ENCODE assay signal across 14 mouse cellular contexts in the genomic region with DNA sequence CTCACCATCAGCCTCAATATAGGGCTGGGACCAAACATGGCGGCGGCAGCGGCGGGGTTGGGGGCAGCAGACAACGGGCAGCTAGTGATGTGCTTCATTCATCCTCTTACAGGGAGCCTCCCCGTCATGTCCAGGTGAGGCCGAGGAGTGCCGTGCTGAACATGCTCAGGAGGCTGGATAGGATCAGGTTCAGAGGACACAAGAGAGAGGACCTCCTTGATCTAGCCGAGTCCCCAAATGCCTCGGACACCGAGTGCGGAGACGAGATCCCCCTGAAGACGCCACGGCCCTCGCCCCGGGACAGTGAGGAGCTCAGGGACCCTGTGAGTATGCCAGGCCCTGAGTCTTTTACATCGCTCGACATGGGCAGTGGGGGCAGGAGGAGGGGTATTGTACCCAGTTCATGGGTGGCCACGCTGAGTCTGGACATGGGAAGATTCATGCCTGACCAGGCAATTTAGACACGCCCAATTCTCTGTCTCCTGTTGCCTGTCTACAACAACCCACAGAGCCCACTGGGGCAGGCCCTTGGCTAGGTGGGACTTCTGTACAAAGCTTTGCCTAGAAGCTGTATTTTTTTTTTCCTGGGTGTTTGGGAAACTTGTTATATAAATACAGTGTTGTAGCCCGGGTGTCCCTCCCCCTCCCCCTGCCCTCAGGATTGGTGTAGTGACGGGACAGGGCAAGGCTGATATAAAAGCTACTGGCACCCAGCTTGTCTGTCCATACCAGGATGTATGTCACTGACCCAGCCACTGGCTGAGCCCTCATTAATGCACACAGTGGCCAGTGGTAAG. TPM values are rescaled to one million over a fixed set of nuclear protein-coding genes. Genes with fewer than 3 reads are reported as not detected.
DNase-seq lines count a peak whose midpoint lies in the region; ATAC-seq and TF ChIP-seq lines count a peak whose summit lies in the region.
"Had no signal": no experiment of that assay in that cellular context is flagged by ENCODE, and none has a peak within 500 bp of the region (broad histone marks: within the 10 kb centered on the region; RNA-seq: fewer than 3 reads in every experiment).

No protein-coding gene starts in this region.

- H3K9ac ChIP-seq in kidney, embryonic 15.5 days = 0 out of 2 replicates have a peak overlapping the region, but pooled peaks have one; percentile 2
- no peak overlapping the region for H3K9ac ChIP-seq in liver, embryonic 15.5 days
- H3K9ac ChIP-seq: limb, embryonic 12.5 days; midbrain, embryonic 13.5 days had no signal

- peaks cover 73% of the 10 kb centered on the region for H3K4me1 ChIP-seq in kidney, embryonic 15.5 days
- H3K4me1 ChIP-seq in brown adipose tissue, adult 24 weeks (ENCODE audit: control insufficient read depth, insufficient read depth, insufficient read length, low read length) = peaks cover 45% of the 10 kb centered on the region
- peaks cover 67% of the 10 kb centered on the region for H3K4me1 ChIP-seq in liver, embryonic 15.5 days (replicated peaks)

- 83% methylated on average over 23 of the region's 23 CpGs for WGBS in kidney, embryonic 15.5 days
- 85% methylated on average over 23 of the region's 23 CpGs for WGBS in liver, embryonic 15.5 days (ENCODE audit: insufficient replicate concordance)

- intact Hi-C loops in gastrocnemius, adult 2 months (cut with DNase I) = no loop called here
- intact Hi-C loops in gastrocnemius, postnatal 36 days (cut with DNase I) = no loop called here

- H3K4me2 ChIP-seq in kidney, embryonic 15.5 days = no peak overlapping the region
- peak overlapping the region; percentile 27; the same call in 1 of the 2 replicates for H3K4me2 ChIP-seq in liver, embryonic 15.5 days
- H3K4me2 ChIP-seq: limb, embryonic 12.5 days; midbrain, embryonic 13.5 days had no signal

- ATAC-seq in kidney, embryonic 15.5 days (replicated peaks; ENCODE audit: low FRiP score) = no peak
- no peak for ATAC-seq in liver, embryonic 15.5 days (ENCODE audit: insufficient read depth)
- ATAC-seq in CD4-positive, CD25-positive, alpha-beta regulatory T cell, adult 4 months = no peak

- no peak overlapping the region for H3K4me3 ChIP-seq in gastrocnemius, adult 2 months
- no peak overlapping the region for H3K4me3 ChIP-seq in kidney, embryonic 15.5 days (replicated peaks)
- no peak overlapping the region for H3K4me3 ChIP-seq in brown adipose tissue, adult 24 weeks (ENCODE audit: insufficient read depth, low read depth, low read length)
- no peak overlapping the region for H3K4me3 ChIP-seq in liver, embryonic 15.5 days (replicated peaks)
- H3K4me3 ChIP-seq: embryonic facial prominence, embryonic 10.5 days; limb, embryonic 12.5 days; midbrain, embryonic 13.5 days had no signal

- no peaks in the 10 kb centered on the region for H3K27me3 ChIP-seq in kidney, embryonic 15.5 days
- no peaks in the 10 kb centered on the region for H3K27me3 ChIP-seq in liver, embryonic 15.5 days
- H3K27me3 ChIP-seq: limb, embryonic 12.5 days; midbrain, embryonic 13.5 days had no signal

- H3K9me3 ChIP-seq in kidney, embryonic 15.5 days (replicated peaks) = no peaks in the 10 kb centered on the region
- H3K9me3 ChIP-seq in liver, embryonic 15.5 days (replicated peaks) = no peaks in the 10 kb centered on the region
- H3K9me3 ChIP-seq: embryonic facial prominence, embryonic 10.5 days; limb, embryonic 12.5 days; midbrain, embryonic 13.5 days had no signal

- DNase-seq in gastrocnemius, adult 2 months = no peak
- DNase-seq in gastrocnemius, postnatal 36 days = no peak
- no peak for DNase-seq in kidney, adult 11 months
- no peak for DNase-seq in MN1 (ENCODE audit: low spot score)
- DNase-seq: cerebellum, postnatal 14 days; right cerebral cortex, postnatal 4 days had no signal

- no peak for TF ChIP-seq CTCF in gastrocnemius, adult 2 months (IDR thresholded peaks at IDR 0.05)

- H3K27ac ChIP-seq in gastrocnemius, adult 2 months = peak overlapping the region; percentile 85
- peak overlapping the region; percentile 91 for H3K27ac ChIP-seq in kidney, embryonic 15.5 days
- peak overlapping the region; percentile 65 for H3K27ac ChIP-seq in brown adipose tissue, adult 24 weeks (replicated peaks; ENCODE audit: low read depth, low read length)
- H3K27ac ChIP-seq in liver, embryonic 15.5 days (replicated peaks) = peak overlapping the region; percentile 71
- H3K27ac ChIP-seq: limb, embryonic 12.5 days; macrophage; midbrain, embryonic 13.5 days had no signal

- peaks cover 8% of the 10 kb centered on the region for H3K36me3 ChIP-seq in kidney, embryonic 15.5 days
- H3K36me3 ChIP-seq in liver, embryonic 15.5 days (replicated peaks) = peaks cover 27% of the 10 kb centered on the region

RNA-seq across cellular contexts. Expression of a gene that starts 33.9 kb away (rescaled TPM):
- total RNA-seq in gastrocnemius, adult 2 months (2021) = 10 to 100 TPM in 1 of 2 experiments, 1 to 10 TPM in 1; 5.8 to 11.4 TPM
- total RNA-seq in gastrocnemius, postnatal 36 days (2021) = 1 to 10 TPM; 5.1 to 5.9 TPM
- 14.1 and 17.4 TPM in 2 replicates for polyA plus RNA-seq in kidney, embryonic 15.5 days (2015; fragmentation: Nextera tagmentation; extraction: Ambion mirVana)
- 12.1 and 13.5 TPM in 2 replicates for polyA plus RNA-seq in brown adipose tissue, adult 24 weeks (2012; ENCODE audit: insufficient read depth, insufficient read length, missing spikeins)
- polyA plus RNA-seq in liver, embryonic 15.5 days (2015; fragmentation: Nextera tagmentation; extraction: Ambion mirVana) = 6.3 and 7.8 TPM in 2 replicates
- polyA plus RNA-seq in CD4-positive, CD25-positive, alpha-beta regulatory T cell, adult 4 months (2017; shearing (Covaris generic)) = 10 to 100 TPM; 25.3 to 25.7 TPM

RNA-seq across cellular contexts. Expression of a gene that starts 57.8 kb away (rescaled TPM):
- under 1 TPM; 0.13 to 0.28 TPM for total RNA-seq in gastrocnemius, adult 2 months (2021)
- total RNA-seq in gastrocnemius, postnatal 36 days (2021) = under 1 TPM; 0.10 to 0.37 TPM
- 3.7 and 3.9 TPM in 2 replicates for polyA plus RNA-seq in kidney, embryonic 15.5 days (2015; fragmentation: Nextera tagmentation; extraction: Ambion mirVana)
- 0.20 TPM in 1 of 2 replicates, not detected in the other for polyA plus RNA-seq in brown adipose tissue, adult 24 weeks (2012; ENCODE audit: insufficient read depth, insufficient read length, missing spikeins)
- 0.01 and 0.08 TPM in 2 replicates for polyA plus RNA-seq in liver, embryonic 15.5 days (2015; fragmentation: Nextera tagmentation; extraction: Ambion mirVana)
- polyA plus RNA-seq in CD4-positive, CD25-positive, alpha-beta regulatory T cell, adult 4 months (2017; shearing (Covaris generic)) = 1 to 10 TPM; 3.3 to 3.8 TPM
- polyA plus RNA-seq: macrophage had no signal
